Mouse (Mus musculus) erythroblast, embryonic 14.5 days (primary cell): ENCODE data around the gene Mt2. TPM values are rescaled to one million over a fixed set of nuclear protein-coding genes. Genes with fewer than 3 reads are reported as not detected.
A peak's percentile ranks its signal among the peaks of the same experiment; 100 is the strongest.

Experiments
- H3K27me3 ChIP-seq: 2 replicates; pipeline ENCODE4 v1.6.1; 2012; ENCODE audit warnings: inconsistent platforms; ENCODE audit not compliant: control insufficient read depth
- H3K36me3 ChIP-seq: 2 replicates; pipeline ENCODE4 v1.6.1; 2012; ENCODE audit warnings: mild to moderate bottlenecking, inconsistent platforms; ENCODE audit not compliant: control insufficient read depth
- H3K4me1 ChIP-seq: 2 replicates; pipeline ENCODE4 v1.6.1; 2012; ENCODE audit warnings: inconsistent platforms; ENCODE audit not compliant: control insufficient read depth
- H3K4me3 ChIP-seq: replicated peaks from 2 replicates; pipeline ENCODE3; 2012; ENCODE audit warnings: moderate library complexity, mild to moderate bottlenecking, inconsistent platforms
- H3K9me3 ChIP-seq: 2 replicates; pipeline ENCODE4 v1.6.1; 2012; ENCODE audit warnings: low read length, inconsistent platforms, mixed read lengths; ENCODE audit not compliant: control insufficient read depth
- GATA1 ChIP-seq: IDR thresholded peaks from 2 replicates; pipeline ENCODE4 v1.6.1; 2012; ENCODE audit warnings: low read length, inconsistent platforms, mixed read lengths
- TAL1 ChIP-seq: IDR thresholded peaks from 3 replicates; pipeline ENCODE4 v1.6.1; 2012; ENCODE audit warnings: low read length, inconsistent platforms, mixed read lengths
- polyA plus RNA-seq: library from polyadenylated mRNA; stranded (reverse); fragments of >175 nt; gene quantifications from 2 replicates; pipeline ENCODE4 v1.2.3, GENCODE M21; 2012

The Mt2 gene
- polyA plus RNA-seq, 1 experiment: 864 TPM

GRCm38 (mm10) chr8:94169547-94169946 is 2.9 kb upstream of the Mt2 start:
- peaks cover 73% of the 10 kb centered on the region for H3K4me1 ChIP-seq
- H3K9me3 ChIP-seq: no peaks in the 10 kb centered on the region
- peaks cover 5% of the 10 kb centered on the region for H3K27me3 ChIP-seq
- TF ChIP-seq GATA1: peak; percentile 23; the same call in 1 of the 2 replicates
- no peak for TF ChIP-seq TAL1
- H3K4me3 ChIP-seq: peak overlapping the region; percentile 60
- peaks cover 19% of the 10 kb centered on the region for H3K36me3 ChIP-seq

GRCm38 (mm10) chr8:94171321-94171755 is 1.1 kb upstream of the Mt2 start:
- Histone ChIP-seq H3K4me3 (peak overlapping the region; percentile 93), H3K27me3 (peaks cover 11% of the 10 kb centered on the region), H3K4me1 (peaks cover 86% of the 10 kb centered on the region), H3K36me3 (peaks cover 21% of the 10 kb centered on the region), H3K9me3 (no peaks in the 10 kb centered on the region)
- no peak for TF ChIP-seq TAL1
- no peak for TF ChIP-seq GATA1

GRCm38 (mm10) chr8:94172809-94173732 is 607 bp downstream of the Mt2 start:
- Histone ChIP-seq H3K4me3 (peak overlapping the region; percentile 93), H3K36me3 (peaks cover 21% of the 10 kb centered on the region), H3K4me1 (peaks cover 82% of the 10 kb centered on the region), H3K27me3 (peaks cover 8% of the 10 kb centered on the region; the same call in 1 of the 2 replicates), H3K9me3 (no peaks in the 10 kb centered on the region)
- TF ChIP-seq TAL1 (no peak), GATA1 (no peak)

GRCm38 (mm10) chr8:94173848-94174403 is 1.5 kb downstream of the Mt2 start:
- Histone ChIP-seq H3K4me1 (peaks cover 83% of the 10 kb centered on the region), H3K27me3 (peaks cover 8% of the 10 kb centered on the region; the same call in 1 of the 2 replicates)
- TF ChIP-seq TAL1 (no peak), GATA1 (no peak)

GRCm38 (mm10) chr8:94174619-94175213 is 2.3 kb downstream of the Mt2 start:
- peaks cover 25% of the 10 kb centered on the region for H3K36me3 ChIP-seq
- TF ChIP-seq GATA1: no peak
- TF ChIP-seq TAL1: no peak
- peaks cover 8% of the 10 kb centered on the region; the same call in 1 of the 2 replicates for H3K27me3 ChIP-seq
- no peaks in the 10 kb centered on the region for H3K9me3 ChIP-seq
- H3K4me1 ChIP-seq: peaks cover 78% of the 10 kb centered on the region
- peak overlapping the region; percentile 93 for H3K4me3 ChIP-seq

More at GRCm38 (mm10) chr8:94173848-94174403, 1.5 kb downstream of the Mt2 start:
- Histone ChIP-seq H3K9me3 (no peaks in the 10 kb centered on the region), H3K36me3 (peaks cover 21% of the 10 kb centered on the region), H3K4me3 (peak overlapping the region; percentile 93)

GRCm38 (mm10) chr8:94177716-94178390 is 5.4 kb downstream of the Mt2 start:
- no peaks in the 10 kb centered on the region for H3K9me3 ChIP-seq
- peaks cover 8% of the 10 kb centered on the region; the same call in 1 of the 2 replicates for H3K27me3 ChIP-seq
- peak overlapping the region; percentile 74 for H3K4me3 ChIP-seq
- peaks cover 43% of the 10 kb centered on the region for H3K36me3 ChIP-seq
- H3K4me1 ChIP-seq: peaks cover 76% of the 10 kb centered on the region
- no peak for TF ChIP-seq GATA1
- TF ChIP-seq TAL1: no peak

- H3K4me3 ChIP-seq: peak within 1 kb of the TSS; percentile 74
- peaks cover 78% of the 10 kb centered on the region for H3K4me1 ChIP-seq
- TF ChIP-seq TAL1 (no peak), GATA1 (0 out of 2 replicates have a peak, but pooled peaks have one; percentile 8)
These were observed 6.6 kb downstream of the Mt2 start, which contains the start of gene Mt1 for GRCm38 (mm10) chr8:94178857-94179712. Mt1 (plus strand) TSS chr8:94179082.

More at GRCm38 (mm10) chr8:94178857-94179712, 6.6 kb downstream of the Mt2 start, which contains the start of gene Mt1:
- Histone ChIP-seq H3K27me3 (peaks cover 11% of the 10 kb centered on the region), H3K36me3 (peaks cover 31% of the 10 kb centered on the region), H3K9me3 (no peaks in the 10 kb centered on the region)
